Mouse (Mus musculus) spleen, adult 2 months (tissue): Measurements from ENCODE around the gene Ccdc134. TPM values are rescaled to one million over a fixed set of nuclear protein-coding genes. Genes with fewer than 3 reads are reported as not detected.

Source experiments
- DNase-seq, 2 experiments: peaks; one replicate each; pipeline versions ENCODE4 v3.0.0 to v3.0.0-alpha.2; 2012 to 2021; ENCODE audit warnings: low spot score in 2 of 2, low read depth in 1 of 2
- H3K27ac ChIP-seq: fragments of 200-500 bp; 2 replicates; pipeline ENCODE4 v1.5.1; 2012; ENCODE audit warnings: low read length, inconsistent platforms; ENCODE audit not compliant: insufficient read depth
- H3K27me3 ChIP-seq: fragments of 200-500 bp; 2 replicates; pipeline ENCODE4 v1.6.1; 2012; ENCODE audit warnings: mild to moderate bottlenecking, moderate library complexity, low read length, inconsistent platforms; ENCODE audit not compliant: control insufficient read depth, insufficient read depth
- H3K36me3 ChIP-seq: fragments of 200-500 bp; 2 replicates; pipeline ENCODE4 v1.6.1; 2012; ENCODE audit warnings: mild to moderate bottlenecking, low read length, inconsistent platforms; ENCODE audit not compliant: control insufficient read depth, insufficient read depth
- H3K4me1 ChIP-seq: fragments of 200-500 bp; 2 replicates; pipeline ENCODE4 v1.6.1; 2011; ENCODE audit warnings: inconsistent platforms; ENCODE audit not compliant: control insufficient read depth, insufficient read depth, insufficient read length
- H3K4me3 ChIP-seq: fragments of 200-500 bp; 2 replicates; pipeline ENCODE4 v1.5.1; 2011; ENCODE audit warnings: mild to moderate bottlenecking, inconsistent platforms; ENCODE audit not compliant: insufficient read depth, insufficient read length; ENCODE audit errors: extremely low read depth
- CTCF ChIP-seq: fragments of 200-500 bp; IDR thresholded peaks from 2 replicates; pipeline ENCODE4 v1.5.1; 2011; ENCODE audit warnings: mild to moderate bottlenecking, inconsistent platforms; ENCODE audit not compliant: insufficient read depth, insufficient read length, insufficient replicate concordance; ENCODE audit errors: extremely low read depth
- POLR2A ChIP-seq: fragments of 200-500 bp; IDR thresholded peaks from 2 replicates; pipeline ENCODE4 v1.6.1; 2011; ENCODE audit warnings: low read depth, low read length, inconsistent platforms
- WGBS: fragments of 180-500 bp; shearing (Covaris S2); methylation state at CpG from one replicate; pipeline ENCODE4 v1.1.7; 2018; 5-methylcytosine and 5-hydroxymethylcytosine counted together
- polyA plus RNA-seq: library from polyadenylated mRNA; depleted of rRNA; stranded (reverse); fragments of >200 nt; gene quantifications from 2 replicates; pipeline ENCODE4 v1.2.3, GENCODE M21; 2012

Ccdc134 gene
- polyA plus RNA-seq, 1 experiment: 16.7 TPM

DNA sequence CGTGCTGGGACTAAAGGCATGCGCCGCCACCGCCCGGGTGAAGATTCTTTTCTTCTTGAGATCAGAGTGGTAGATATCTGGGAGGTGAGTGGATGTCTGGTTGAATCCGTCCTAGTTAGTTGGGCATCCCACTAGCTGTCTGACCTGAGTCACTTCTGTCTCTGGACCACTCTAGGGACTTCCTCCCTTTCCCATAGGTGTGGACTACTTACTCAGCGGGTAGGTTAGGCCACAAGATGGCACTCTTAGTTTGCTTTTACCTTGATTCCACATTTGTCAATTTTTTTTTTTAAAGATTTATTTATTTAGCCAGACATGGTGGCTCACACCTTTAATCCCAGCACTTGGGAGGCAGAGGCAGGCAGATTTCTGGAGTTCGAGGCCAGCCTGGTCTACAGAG is 11.5 kb downstream of the Ccdc134 start:
- H3K4me3 ChIP-seq: no peak overlapping the region
- H3K4me1 ChIP-seq: no peaks in the 10 kb centered on the region
- no peak for TF ChIP-seq POLR2A
- TF ChIP-seq CTCF: no peak
- WGBS: 89% methylated on average over 8 of the region's 8 CpGs
- peaks cover 8% of the 10 kb centered on the region for H3K36me3 ChIP-seq
- no peak overlapping the region for H3K27ac ChIP-seq
- DNase-seq: no peak
- no peaks in the 10 kb centered on the region for H3K27me3 ChIP-seq

DNA sequence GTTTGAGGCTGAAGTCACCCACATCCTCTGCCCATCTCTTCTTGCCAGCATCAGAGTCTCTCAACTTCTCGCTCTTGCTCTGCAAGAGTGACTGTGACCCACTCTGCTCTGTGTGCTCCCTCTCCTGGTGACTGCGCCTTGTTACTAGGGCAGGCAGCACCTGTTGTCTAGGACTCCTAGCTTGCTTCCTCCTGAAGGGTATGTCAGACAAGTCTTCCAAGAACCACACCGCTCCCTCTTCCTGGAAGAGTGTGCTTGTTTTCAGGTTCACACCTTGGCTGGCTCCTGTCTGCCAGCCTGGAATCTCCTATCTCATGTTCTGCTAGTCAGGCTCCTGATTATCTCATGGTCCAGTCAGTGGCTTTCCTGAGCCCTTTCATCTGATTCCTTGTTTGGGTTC is 12.6 kb downstream of the Ccdc134 start:
- 59% methylated on average over 3 of the region's 3 CpGs for WGBS
- Histone ChIP-seq H3K4me1 (no peaks in the 10 kb centered on the region; the same call in 1 of the 2 replicates), H3K4me3 (no peak overlapping the region), H3K27ac (no peak overlapping the region), H3K36me3 (peaks cover 8% of the 10 kb centered on the region), H3K27me3 (no peaks in the 10 kb centered on the region)
- peak in 1 of 2 experiments; percentile 51 for DNase-seq
- TF ChIP-seq POLR2A (no peak), CTCF (peak; percentile 31; the same call in 1 of the 2 replicates)

GRCm38 (mm10) chr15:82144157-82144556 is 16.4 kb downstream of the Ccdc134 start:
- peaks cover 3% of the 10 kb centered on the region; the same call in 1 of the 2 replicates for H3K4me1 ChIP-seq
- WGBS: 94% methylated on average over 5 of the region's 5 CpGs

DNA sequence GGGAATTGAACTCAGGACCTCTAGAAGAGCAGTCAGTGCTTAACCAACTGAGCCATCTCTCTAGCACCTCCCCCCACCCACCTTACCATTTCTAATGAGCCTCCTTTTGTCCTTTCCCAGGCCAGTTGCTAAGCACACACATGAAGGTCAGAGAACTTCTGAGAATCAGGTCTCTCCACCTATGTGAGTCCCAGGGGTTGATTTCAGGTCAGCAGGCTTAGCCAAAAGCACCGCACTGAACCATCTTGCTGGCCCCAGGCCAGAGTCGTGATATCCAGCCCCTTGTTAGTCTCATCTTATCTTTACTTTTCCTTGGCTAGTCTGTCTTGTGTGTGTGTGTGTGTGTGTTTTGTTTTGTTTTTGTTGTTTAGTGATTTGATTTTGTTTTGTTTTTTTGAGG is 17.7 kb downstream of the Ccdc134 start:
- Histone ChIP-seq H3K27ac (no peak overlapping the region), H3K4me3 (no peak overlapping the region), H3K4me1 (peaks cover 3% of the 10 kb centered on the region; the same call in 1 of the 2 replicates), H3K36me3 (peaks cover 8% of the 10 kb centered on the region), H3K27me3 (no peaks in the 10 kb centered on the region; the same call in 1 of the 2 replicates)
- DNase-seq: no peak
- WGBS: 81% methylated on average over 2 of the region's 2 CpGs
- TF ChIP-seq CTCF (no peak), POLR2A (no peak)

More at GRCm38 (mm10) chr15:82144157-82144556, 16.4 kb downstream of the Ccdc134 start:
- H3K36me3 ChIP-seq: peaks cover 8% of the 10 kb centered on the region
- H3K27me3 ChIP-seq: no peaks in the 10 kb centered on the region; the same call in 1 of the 2 replicates
- H3K4me3 ChIP-seq: no peak overlapping the region
- no peak overlapping the region for H3K27ac ChIP-seq
- TF ChIP-seq CTCF: no peak
- no peak for TF ChIP-seq POLR2A
- DNase-seq: no peak

DNA sequence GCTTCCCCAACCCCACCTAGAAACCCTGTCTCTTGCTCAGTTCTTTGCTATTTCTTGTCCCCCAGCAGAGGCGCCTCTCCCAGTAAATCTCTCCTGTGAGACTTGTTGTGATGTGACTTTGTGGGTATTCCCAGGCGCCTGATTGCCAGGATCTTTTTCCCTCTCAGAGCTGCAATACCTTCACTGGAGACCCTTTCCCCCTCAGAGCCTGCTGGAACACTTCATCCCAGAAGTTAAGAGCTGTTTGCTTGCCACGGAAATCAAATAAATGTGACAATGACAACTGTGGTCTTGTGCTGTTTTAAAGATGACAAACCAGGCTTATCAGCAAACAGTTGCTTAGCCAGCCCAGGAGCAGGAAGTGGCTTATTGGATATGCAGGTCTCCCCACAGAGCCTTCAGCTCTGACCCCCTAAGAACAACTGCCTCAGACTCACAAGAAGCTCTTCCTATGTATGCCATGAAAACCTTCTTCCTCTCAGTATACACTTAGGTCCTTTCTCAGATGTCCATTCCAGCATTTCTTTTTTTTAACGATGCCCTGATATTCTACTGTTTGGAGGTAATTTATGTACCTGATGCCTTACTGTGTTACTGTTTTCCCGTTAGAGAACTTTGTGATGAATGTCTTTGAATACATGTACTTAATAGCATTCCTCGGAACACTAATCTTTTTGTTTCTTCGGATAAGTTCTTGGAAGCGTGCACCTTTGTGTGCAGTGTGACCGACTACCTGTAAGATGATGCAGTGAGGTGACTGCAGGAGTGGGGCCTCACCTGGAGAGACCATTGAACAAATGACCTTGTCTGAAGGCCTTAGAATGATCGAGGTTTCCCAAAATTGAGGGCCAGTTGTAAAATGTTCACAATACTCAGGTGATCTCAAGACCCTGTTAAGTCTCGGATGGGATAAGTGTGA is 18.4 kb downstream of the Ccdc134 start:
- H3K4me1 ChIP-seq: peaks cover 3% of the 10 kb centered on the region; the same call in 1 of the 2 replicates
- no peaks in the 10 kb centered on the region; the same call in 1 of the 2 replicates for H3K27me3 ChIP-seq
- H3K4me3 ChIP-seq: peak overlapping the region; percentile 68
- TF ChIP-seq CTCF (no peak), POLR2A (no peak)
- peaks cover 4% of the 10 kb centered on the region for H3K36me3 ChIP-seq
- 37% methylated on average over 11 of the region's 11 CpGs for WGBS
- H3K27ac ChIP-seq: peak overlapping the region; percentile 86
- no peak for DNase-seq

DNA sequence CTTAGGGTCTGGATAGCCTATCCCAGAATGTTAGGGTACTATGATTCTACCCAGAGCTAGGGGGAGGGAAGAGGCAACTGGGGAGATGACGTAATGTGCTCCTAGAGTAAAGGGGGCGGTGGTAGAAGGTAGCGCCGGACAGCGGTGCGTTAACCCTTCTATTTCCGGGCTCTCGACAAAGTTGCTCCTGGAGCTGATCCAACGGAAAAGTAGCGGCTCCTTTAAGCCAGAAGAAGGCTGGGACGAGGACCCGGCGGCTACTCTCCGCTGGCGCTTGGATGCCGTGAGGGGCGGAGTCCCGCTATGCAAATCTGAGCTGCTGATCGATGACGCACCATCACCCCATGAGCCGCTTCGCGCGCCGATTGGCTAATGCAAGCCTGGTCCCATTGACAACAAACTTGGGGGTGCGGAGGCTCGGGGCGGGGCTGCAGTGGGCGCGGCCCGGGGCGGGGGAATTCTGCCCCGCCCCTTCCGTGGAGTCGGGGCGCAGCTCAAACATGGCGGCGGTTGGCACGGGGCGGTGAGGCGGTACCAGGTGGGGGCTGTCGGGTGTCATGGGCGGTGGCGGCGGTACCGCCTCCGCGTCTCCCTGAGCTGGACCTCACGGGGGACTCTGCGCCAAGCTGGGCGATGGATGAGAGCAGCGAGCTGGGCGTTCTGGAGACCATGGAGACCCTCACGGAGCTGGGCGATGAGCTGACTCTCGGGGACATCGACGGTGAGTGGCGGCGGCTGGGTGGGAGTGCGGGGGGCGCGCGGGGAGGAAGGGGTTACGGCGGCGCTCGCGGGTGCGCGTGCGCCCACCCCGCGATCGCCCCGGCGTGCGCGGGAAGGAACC is 19.3 kb downstream of the Ccdc134 start, which contains the start of gene Srebf2:
Gene Srebf2 (plus strand): TSS at position 412 of the 841 bp plus-strand sequence.
- under 1% methylated on average over 78 of the region's 79 CpGs for WGBS
- Histone ChIP-seq H3K4me3 (peak within 1 kb of the TSS; percentile 69), H3K27me3 (no peaks in the 10 kb centered on the region; the same call in 1 of the 2 replicates), H3K27ac (peak within 1 kb of the TSS; percentile 86), H3K36me3 (no peaks in the 10 kb centered on the region), H3K4me1 (peaks cover 4% of the 10 kb centered on the region; the same call in 1 of the 2 replicates)
- DNase-seq: peak; percentile 97 to 98
- peak; percentile 91 for TF ChIP-seq POLR2A
- no peak for TF ChIP-seq CTCF
